Mouse (Mus musculus): ENCODE results near the gene Fbf1. TPM values are rescaled to one million over a fixed set of nuclear protein-coding genes. Genes with fewer than 3 reads are reported as not detected.
"Not testable (repeated sequence)": the region's sequence is repeated elsewhere in the genome, so short reads cannot be mapped to it uniquely, and the experiment has no call there.

The Fbf1 gene
- polyA plus RNA-seq, 1 experiment from 2014 or later = 22.0 TPM

- WGBS = under 1% methylated on average over 67 of the region's 69 CpGs
- H3K4me3 ChIP-seq (replicated peaks) = peak within 1 kb of the TSS; percentile 66
- H3K9ac ChIP-seq = peak within 1 kb of the TSS; percentile 81
- H3K36me3 ChIP-seq = peaks cover 18% of the 10 kb centered on the region
- H3K27ac ChIP-seq = peak within 1 kb of the TSS; percentile 96
- H3K4me1 ChIP-seq (replicated peaks) = peaks cover 31% of the 10 kb centered on the region
- peak; percentile 89 for ATAC-seq
- H3K9me3 ChIP-seq = no peaks in the 10 kb centered on the region
- no peaks in the 10 kb centered on the region for H3K27me3 ChIP-seq (replicated peaks)
- peak within 1 kb of the TSS; percentile 82 for H3K4me2 ChIP-seq (replicated peaks)
Observed at GRCm38 (mm10) chr11:116130488-116131205, 37.3 kb downstream of the Fbf1 start, which contains the start of gene Trim65. TSS of gene Trim65 (minus strand) at chr11:116131128.

GRCm38 (mm10) chr11:116129993-116130487 lies 37.9 kb downstream of the Fbf1 start:
- no peaks in the 10 kb centered on the region for H3K27me3 ChIP-seq (replicated peaks)
- WGBS = 44% methylated on average over 8 of the region's 8 CpGs
- H3K36me3 ChIP-seq = peaks cover 23% of the 10 kb centered on the region
- peak overlapping the region; percentile 96 for H3K27ac ChIP-seq
- peaks cover 31% of the 10 kb centered on the region for H3K4me1 ChIP-seq (replicated peaks)
- H3K4me3 ChIP-seq (replicated peaks) = peak overlapping the region; percentile 66
- peak overlapping the region; percentile 82 for H3K4me2 ChIP-seq (replicated peaks)
- no peaks in the 10 kb centered on the region for H3K9me3 ChIP-seq
- H3K9ac ChIP-seq = peak overlapping the region; percentile 81
- ATAC-seq = peak; percentile 18; the same call in 1 of the 2 replicates

GRCm38 (mm10) chr11:116129091-116129790 lies 38.7 kb downstream of the Fbf1 start:
- Histone ChIP-seq H3K9ac (peak overlapping the region; percentile 81; the same call in 1 of the 2 replicates), H3K36me3 (peaks cover 20% of the 10 kb centered on the region), H3K27me3 (replicated peaks) (no peaks in the 10 kb centered on the region), H3K9me3 (no peaks in the 10 kb centered on the region), H3K4me2 (replicated peaks) (peak overlapping the region; percentile 82), H3K27ac (no peak overlapping the region), H3K4me3 (replicated peaks) (no peak overlapping the region), H3K4me1 (replicated peaks) (peaks cover 31% of the 10 kb centered on the region)
- WGBS = 85% methylated on average over 9 of the region's 9 CpGs
- ATAC-seq = no peak

GRCm38 (mm10) chr11:116127986-116128385 lies 40.0 kb downstream of the Fbf1 start:
- no peak for ATAC-seq
- Histone ChIP-seq H3K36me3 (peaks cover 20% of the 10 kb centered on the region), H3K9me3 (no peaks in the 10 kb centered on the region), H3K27me3 (replicated peaks) (no peaks in the 10 kb centered on the region), H3K27ac (0 out of 2 replicates have a peak overlapping the region, but pooled peaks have one; percentile 77), H3K4me3 (replicated peaks) (no peak overlapping the region), H3K9ac (peak overlapping the region; percentile 28; the same call in 1 of the 2 replicates), H3K4me1 (replicated peaks) (peaks cover 31% of the 10 kb centered on the region), H3K4me2 (replicated peaks) (peak overlapping the region; percentile 43)
- WGBS = 60% methylated on average over 9 of the region's 9 CpGs

GRCm38 (mm10) chr11:116127156-116127980 lies 40.6 kb downstream of the Fbf1 start, which contains the start of gene Trim47:
TSS of gene Trim47 (minus strand) at chr11:116127210.
- peaks cover 17% of the 10 kb centered on the region for H3K36me3 ChIP-seq
- H3K9me3 ChIP-seq = no peaks in the 10 kb centered on the region
- peak within 1 kb of the TSS; percentile 28 for H3K9ac ChIP-seq
- H3K4me3 ChIP-seq (replicated peaks) = peak within 1 kb of the TSS; percentile 15; the same call in 1 of the 2 replicates
- H3K4me1 ChIP-seq (replicated peaks) = peaks cover 31% of the 10 kb centered on the region
- ATAC-seq = peak; percentile 34; the same call in 1 of the 2 replicates
- H3K27me3 ChIP-seq (replicated peaks) = no peaks in the 10 kb centered on the region
- 26% methylated on average over 23 of the region's 23 CpGs for WGBS
- H3K4me2 ChIP-seq (replicated peaks) = peak within 1 kb of the TSS; percentile 43
- peak within 1 kb of the TSS; percentile 77 for H3K27ac ChIP-seq

- no peak for ATAC-seq
- 93% methylated on average over 15 of the region's 15 CpGs for WGBS
Observed at GRCm38 (mm10) chr11:116126261-116126660, 41.7 kb downstream of the Fbf1 start.

GRCm38 (mm10) chr11:116121731-116122245 lies 46.2 kb downstream of the Fbf1 start:
- not testable (repeated sequence) for H3K9ac ChIP-seq; H3K4me3 ChIP-seq (replicated peaks); H3K4me1 ChIP-seq (replicated peaks); H3K27me3 ChIP-seq (replicated peaks); H3K9me3 ChIP-seq; H3K27ac ChIP-seq; H3K4me2 ChIP-seq (replicated peaks); ATAC-seq
- peaks cover 17% of the 10 kb centered on the region for H3K36me3 ChIP-seq
- WGBS = 93% methylated on average over 8 of the region's 8 CpGs

More at GRCm38 (mm10) chr11:116126261-116126660, 41.7 kb downstream of the Fbf1 start:
- no peak overlapping the region for H3K4me2 ChIP-seq (replicated peaks)
- no peaks in the 10 kb centered on the region for H3K9me3 ChIP-seq
- H3K4me1 ChIP-seq (replicated peaks) = peaks cover 24% of the 10 kb centered on the region
- no peak overlapping the region for H3K9ac ChIP-seq
- H3K4me3 ChIP-seq (replicated peaks) = no peak overlapping the region
- H3K27ac ChIP-seq = no peak overlapping the region
- H3K36me3 ChIP-seq = peaks cover 17% of the 10 kb centered on the region
- H3K27me3 ChIP-seq (replicated peaks) = no peaks in the 10 kb centered on the region

- H3K9ac ChIP-seq = no peak overlapping the region
- H3K4me2 ChIP-seq (replicated peaks) = no peak overlapping the region
- H3K9me3 ChIP-seq = no peaks in the 10 kb centered on the region
- no peak overlapping the region for H3K4me3 ChIP-seq (replicated peaks)
- H3K27me3 ChIP-seq (replicated peaks) = no peaks in the 10 kb centered on the region
- no peak for ATAC-seq
- no peaks in the 10 kb centered on the region for H3K4me1 ChIP-seq (replicated peaks)
- no peak overlapping the region for H3K27ac ChIP-seq
- H3K36me3 ChIP-seq = no peaks in the 10 kb centered on the region
Observed at GRCm38 (mm10) chr11:116117819-116118218, 50.1 kb downstream of the Fbf1 start.

GRCm38 (mm10) chr11:116117241-116117640 lies 50.7 kb downstream of the Fbf1 start:
- H3K4me2 ChIP-seq (replicated peaks) = no peak overlapping the region
- no peak for ATAC-seq

GRCm38 (mm10) chr11:116111611-116112203 lies 56.3 kb downstream of the Fbf1 start:
- no peak overlapping the region for H3K9ac ChIP-seq
- H3K36me3 ChIP-seq = no peaks in the 10 kb centered on the region
- H3K27me3 ChIP-seq (replicated peaks) = peaks cover 41% of the 10 kb centered on the region
- H3K4me1 ChIP-seq (replicated peaks) = peaks cover 37% of the 10 kb centered on the region
- no peak overlapping the region for H3K27ac ChIP-seq
- no peaks in the 10 kb centered on the region for H3K9me3 ChIP-seq
- H3K4me3 ChIP-seq (replicated peaks) = no peak overlapping the region
- 90% methylated on average over 19 of the region's 19 CpGs for WGBS
- no peak for ATAC-seq
- no peak overlapping the region for H3K4me2 ChIP-seq (replicated peaks)

More at GRCm38 (mm10) chr11:116117241-116117640, 50.7 kb downstream of the Fbf1 start:
- Histone ChIP-seq H3K4me1 (replicated peaks) (no peaks in the 10 kb centered on the region), H3K27ac (no peak overlapping the region), H3K9ac (no peak overlapping the region), H3K27me3 (replicated peaks) (no peaks in the 10 kb centered on the region), H3K9me3 (no peaks in the 10 kb centered on the region), H3K36me3 (no peaks in the 10 kb centered on the region), H3K4me3 (replicated peaks) (no peak overlapping the region)
- 71% methylated on average over 12 of the region's 12 CpGs for WGBS

GRCm38 (mm10) chr11:116111067-116111466 lies 56.9 kb downstream of the Fbf1 start:
- Histone ChIP-seq H3K27ac (no peak overlapping the region), H3K4me1 (replicated peaks) (peaks cover 44% of the 10 kb centered on the region), H3K27me3 (replicated peaks) (peaks cover 41% of the 10 kb centered on the region), H3K36me3 (no peaks in the 10 kb centered on the region), H3K4me2 (replicated peaks) (no peak overlapping the region), H3K9ac (no peak overlapping the region), H3K4me3 (replicated peaks) (no peak overlapping the region), H3K9me3 (no peaks in the 10 kb centered on the region)
- ATAC-seq = no peak
- WGBS = 81% methylated on average over 4 of the region's 4 CpGs

All from intestine, embryonic 15.5 days (tissue).